Mouse (Mus musculus) frontal cortex, adult (tissue): Measurements from ENCODE around the gene Gm960.

Source experiments
- ATAC-seq: cut with Nextera tagmentation; 2 replicates; pipeline ENCODE4 v1.9.2; 2017; ENCODE audit warnings: mild to moderate bottlenecking, moderate library complexity, mixed read lengths; ENCODE audit not compliant: low TSS enrichment

The Gm960 gene

DNA sequence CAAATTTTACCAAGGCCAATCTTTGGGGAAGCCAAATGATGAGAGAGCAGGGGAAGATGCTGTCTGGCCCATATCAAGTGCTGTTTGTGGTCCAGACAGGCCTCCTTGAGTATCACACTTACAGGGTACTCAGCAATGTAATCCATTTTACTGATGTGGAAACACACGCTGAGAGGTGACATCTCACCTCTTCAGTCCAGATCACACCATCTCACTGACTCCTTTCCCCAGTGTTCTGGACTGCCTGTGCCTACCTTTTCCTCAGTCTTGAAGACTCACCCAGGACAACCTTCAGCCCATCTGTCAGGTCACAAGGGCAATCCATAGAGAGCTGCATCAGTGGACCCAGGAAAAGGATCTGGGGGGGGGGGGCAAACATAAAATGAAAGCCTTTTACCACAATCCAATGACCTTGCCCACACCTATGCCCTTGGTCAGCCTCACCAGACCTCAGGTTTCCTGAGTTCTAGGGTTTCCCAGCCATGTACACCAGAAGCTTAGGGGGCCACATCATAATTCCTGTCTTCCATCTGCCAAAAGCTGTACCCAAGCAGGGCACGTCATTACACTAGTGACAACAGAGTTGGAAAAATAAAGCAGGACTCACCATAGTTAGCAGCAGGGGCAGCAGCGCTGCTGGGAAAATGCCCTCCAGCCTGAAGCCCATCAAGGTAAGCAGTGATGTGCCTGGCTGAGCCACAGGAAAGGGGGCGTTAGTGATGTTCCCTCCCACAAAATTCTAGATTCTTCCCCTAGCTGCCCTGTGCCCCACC lies 73.9 kb downstream of the Gm960 start:
- peak; percentile 4; the same call in 1 of the 2 replicates for ATAC-seq

DNA sequence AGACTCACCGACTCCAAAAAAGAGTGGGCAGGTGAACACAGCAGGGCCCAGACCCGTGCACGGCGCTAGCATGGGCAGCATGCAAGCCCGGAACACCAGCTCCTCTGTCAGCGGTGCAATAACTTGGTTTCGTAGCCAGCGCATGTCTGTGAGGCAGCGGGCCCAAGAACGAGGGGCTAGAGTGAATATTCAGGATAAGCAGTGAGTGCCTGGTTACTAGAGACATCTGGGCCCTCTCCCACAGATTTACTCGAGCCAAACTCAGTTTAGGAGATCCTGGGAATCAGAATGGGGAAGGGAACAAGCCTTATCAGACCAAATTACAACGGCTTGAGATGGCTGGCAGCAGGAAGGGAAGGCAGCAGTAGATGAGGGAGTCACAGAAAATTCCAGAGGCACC lies 74.5 kb downstream of the Gm960 start:
- no peak for ATAC-seq

GRCm38 (mm10) chr19:4623419-4623818 lies 75.0 kb downstream of the Gm960 start:
- no peak for ATAC-seq

DNA sequence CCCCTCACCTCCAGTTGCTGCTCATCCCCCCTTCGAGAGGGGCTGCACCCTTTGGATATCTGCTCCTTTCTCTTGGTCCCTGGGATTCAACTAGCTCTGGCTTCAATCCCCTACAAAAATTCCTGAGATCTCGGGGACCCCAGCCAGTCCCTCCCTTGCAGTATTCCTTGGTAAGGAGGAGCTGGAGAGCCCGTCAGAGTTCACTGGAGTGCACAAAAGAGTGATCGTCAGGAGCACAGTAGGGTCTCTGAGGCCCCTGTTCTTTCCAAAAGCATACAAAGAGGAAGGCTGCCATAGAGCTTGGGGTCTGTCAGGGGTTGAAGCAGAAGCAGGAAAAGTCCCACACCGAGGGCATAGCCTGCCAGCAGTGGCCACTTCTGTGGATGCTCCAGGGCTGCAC lies 75.7 kb downstream of the Gm960 start:
- no peak for ATAC-seq

GRCm38 (mm10) chr19:4620721-4621120 lies 77.7 kb downstream of the Gm960 start:
- ATAC-seq, result no peak

DNA sequence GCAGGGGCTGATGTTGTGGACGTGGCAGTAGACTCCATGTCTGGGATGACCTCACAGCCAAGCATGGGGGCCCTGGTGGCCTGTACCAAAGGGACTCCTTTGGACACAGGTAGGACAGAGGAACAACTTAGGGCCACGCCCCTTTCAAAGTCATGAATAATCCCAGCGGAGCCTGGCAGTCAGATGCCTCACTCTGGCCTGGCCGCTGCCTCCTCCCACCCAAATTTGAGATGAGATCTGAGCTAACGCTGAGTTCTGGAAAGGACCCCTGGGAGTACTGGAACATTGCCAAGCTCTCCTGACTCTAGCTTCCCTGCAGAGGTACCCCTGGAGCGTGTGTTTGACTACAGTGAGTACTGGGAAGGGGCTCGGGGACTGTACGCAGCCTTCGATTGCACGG lies 79.0 kb downstream of the Gm960 start:
- no peak for ATAC-seq

DNA sequence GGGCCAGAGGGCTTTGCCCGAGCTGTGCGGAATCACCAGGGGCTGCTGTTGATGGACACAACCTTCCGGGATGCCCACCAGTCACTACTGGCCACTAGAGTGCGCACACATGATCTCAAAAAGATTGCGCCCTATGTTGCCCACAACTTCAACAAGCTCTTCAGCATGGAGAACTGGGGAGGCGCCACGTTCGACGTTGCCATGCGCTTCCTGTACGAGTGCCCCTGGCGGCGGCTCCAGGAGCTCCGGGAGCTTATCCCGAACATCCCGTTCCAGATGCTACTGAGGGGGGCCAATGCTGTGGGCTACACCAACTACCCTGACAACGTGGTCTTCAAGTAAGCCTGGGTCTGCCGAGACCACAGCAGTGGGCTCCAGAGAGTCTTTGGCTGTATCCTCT lies 80.3 kb downstream of the Gm960 start:
- ATAC-seq, result no peak

- no peak for ATAC-seq
Measured at GRCm38 (mm10) chr19:4616546-4616945, 81.9 kb downstream of the Gm960 start.

GRCm38 (mm10) chr19:4615151-4616093 lies 83.0 kb downstream of the Gm960 start, which contains the start of gene Lrfn4:
Lrfn4 (minus strand) TSS chr19:4615667.
- peak; percentile 86 for ATAC-seq

- ATAC-seq, result no peak
Measured at GRCm38 (mm10) chr19:4614305-4615150, 83.9 kb downstream of the Gm960 start.

GRCm38 (mm10) chr19:4613464-4614304 lies 84.8 kb downstream of the Gm960 start:
- no peak for ATAC-seq

GRCm38 (mm10) chr19:4612181-4612961 lies 86.1 kb downstream of the Gm960 start:
- no peak for ATAC-seq

- no peak for ATAC-seq
Measured at GRCm38 (mm10) chr19:4610109-4610508, 88.4 kb downstream of the Gm960 start.

DNA sequence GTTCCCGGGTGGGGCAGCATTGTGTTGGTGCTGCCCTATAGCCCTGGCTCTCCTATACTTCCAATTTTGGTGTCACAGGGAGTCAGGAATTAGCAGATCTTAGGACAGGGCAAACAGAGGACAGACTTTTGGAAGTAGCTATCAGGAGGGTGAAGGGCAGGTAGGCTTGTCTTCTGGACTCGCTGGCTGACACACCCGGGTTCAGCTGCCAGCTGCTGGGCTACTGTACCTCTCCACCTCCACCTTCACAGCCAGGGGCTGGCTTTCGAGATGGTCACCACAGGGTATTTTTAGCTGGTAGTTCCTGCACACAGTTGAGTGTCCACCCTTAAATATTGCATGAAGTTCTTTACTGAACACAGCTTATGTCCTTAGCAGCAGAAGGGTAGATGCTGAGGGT lies 90.0 kb downstream of the Gm960 start:
- no peak for ATAC-seq

GRCm38 (mm10) chr19:4607406-4607805 lies 91.1 kb downstream of the Gm960 start:
- ATAC-seq, result no peak

GRCm38 (mm10) chr19:4605654-4606053 lies 92.8 kb downstream of the Gm960 start:
- no peak for ATAC-seq

DNA sequence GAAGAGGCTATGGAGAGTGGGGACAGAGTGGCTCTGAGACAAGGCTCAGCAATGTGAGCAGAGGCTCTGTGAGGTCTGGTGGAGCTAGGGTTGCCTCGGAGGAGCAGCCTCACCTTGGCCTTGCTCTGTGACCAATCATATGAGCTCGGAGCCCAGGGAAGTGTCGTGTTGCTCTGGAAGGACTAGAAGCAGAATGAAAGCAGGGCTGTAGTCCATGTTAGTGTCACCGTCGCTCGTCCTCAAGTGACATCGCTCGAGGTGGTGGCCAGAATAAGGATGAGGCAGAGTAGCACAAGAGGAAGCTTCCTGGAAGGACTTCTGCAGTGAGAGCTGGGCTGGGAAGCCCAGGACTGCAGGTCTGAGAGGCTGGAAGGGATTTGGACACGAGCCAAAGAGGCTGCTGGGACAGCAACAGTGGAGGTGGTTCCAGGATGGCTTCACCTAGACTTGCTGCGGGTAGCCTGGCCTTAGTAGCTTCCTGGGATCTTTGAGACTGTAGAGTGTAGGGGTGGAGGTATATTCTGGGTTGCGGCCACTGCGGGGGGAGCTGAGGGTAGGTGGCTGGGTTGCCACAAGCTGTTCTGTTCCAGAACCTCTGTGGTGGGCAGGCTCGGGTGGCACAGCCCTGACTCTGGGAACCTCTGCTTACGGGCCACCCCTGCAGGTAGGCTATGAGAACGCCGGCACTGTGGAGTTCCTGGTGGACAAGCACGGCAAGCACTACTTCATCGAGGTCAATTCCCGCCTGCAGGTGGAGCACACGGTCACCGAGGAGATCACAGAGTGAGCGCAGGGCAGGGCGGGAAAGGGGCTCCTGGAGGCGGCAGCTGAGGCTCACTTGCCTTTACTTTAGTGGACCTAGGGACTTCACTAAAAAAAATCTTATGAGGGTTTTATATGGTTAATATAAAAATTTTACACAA lies 94.4 kb downstream of the Gm960 start:
- ATAC-seq, result no peak

DNA sequence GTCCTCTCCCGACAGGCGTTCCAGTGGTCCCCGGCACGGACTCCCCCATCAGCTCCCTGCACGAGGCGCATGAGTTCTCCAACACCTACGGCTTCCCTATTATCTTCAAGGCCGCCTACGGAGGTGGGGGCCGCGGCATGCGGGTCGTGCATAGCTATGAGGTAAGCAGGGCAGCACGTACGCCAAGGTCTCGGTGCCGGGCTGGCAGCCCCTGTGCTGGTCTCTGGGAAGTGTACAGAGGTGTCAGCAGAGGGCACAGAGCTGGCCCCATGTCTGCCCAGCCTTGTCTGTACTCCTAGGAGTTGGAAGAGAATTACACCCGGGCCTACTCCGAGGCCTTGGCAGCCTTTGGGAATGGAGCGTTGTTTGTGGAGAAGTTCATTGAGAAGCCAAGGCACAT lies 96.0 kb downstream of the Gm960 start:
- no peak for ATAC-seq

DNA sequence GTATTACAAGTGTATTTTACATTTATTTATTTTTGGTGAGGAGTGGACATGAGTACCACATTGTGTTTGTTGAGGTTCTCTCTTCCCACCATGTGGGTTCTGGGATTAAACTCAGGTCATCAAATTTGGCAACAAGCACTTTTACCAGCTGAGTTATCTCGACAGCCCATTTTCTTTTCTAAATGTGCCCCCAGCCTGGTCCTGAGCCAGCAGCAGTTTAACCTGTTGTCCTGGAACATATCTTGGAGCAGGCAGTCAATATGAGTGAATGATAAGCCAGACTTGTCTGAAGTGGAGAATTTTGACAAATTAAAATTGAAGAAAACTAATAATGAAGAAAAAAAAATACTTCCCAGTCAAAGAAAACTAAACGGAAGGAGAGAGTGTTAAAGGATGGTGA lies 102.4 kb downstream of the Gm960 start:
- no peak for ATAC-seq
